Mouse (Mus musculus): ENCODE results near the gene Mad2l1.

Mad2l1 gene

GRCm38 (mm10) chr6:66535028-66535862 lies at the start of gene Mad2l1:
Gene Mad2l1 (plus strand): TSS chr6:66535390.
- DNase-seq (ENCODE audit: low spot score) = peak; percentile 97

- DNase-seq (ENCODE audit: low spot score) = no peak
These were observed 41.5 kb upstream of the Mad2l1 start for GRCm38 (mm10) chr6:66493685-66494084.

- DNase-seq (ENCODE audit: low spot score) = no peak
These were observed 18.8 kb upstream of the Mad2l1 start for GRCm38 (mm10) chr6:66516368-66516767.

- no peak for DNase-seq (ENCODE audit: low spot score)
These were observed 6.8 kb upstream of the Mad2l1 start for GRCm38 (mm10) chr6:66528386-66528785.

- DNase-seq (ENCODE audit: low spot score) = no peak
These were observed 1.9 kb upstream of the Mad2l1 start for GRCm38 (mm10) chr6:66533241-66533640.

- no peak for DNase-seq (ENCODE audit: low spot score)
These were observed 736 bp upstream of the Mad2l1 start for GRCm38 (mm10) chr6:66534366-66534941.

GRCm38 (mm10) chr6:66535966-66536365 lies 776 bp downstream of the Mad2l1 start:
- DNase-seq (ENCODE audit: low spot score) = no peak

- DNase-seq (ENCODE audit: low spot score) = no peak
These were observed 24.8 kb downstream of the Mad2l1 start, which contains the start of gene Vmn1r32 for GRCm38 (mm10) chr6:66559996-66560395. Gene Vmn1r32 (minus strand): TSS chr6:66560096.

- no peak for DNase-seq (ENCODE audit: low spot score)
These were observed 60.6 kb downstream of the Mad2l1 start for GRCm38 (mm10) chr6:66595804-66596203.

Data from ovary, adult 18-20 months (tissue).